Mouse (Mus musculus) MEL (cell line): ENCODE results near the gene Atp6v1g2. TPM values are rescaled to one million over a fixed set of nuclear protein-coding genes. Genes with fewer than 3 reads are reported as not detected.
A peak's percentile ranks its signal among the peaks of the same experiment; 100 is the strongest.

Experiments used
- DNase-seq: peaks from one replicate; pipeline ENCODE4 v3.0.0; 2011; ENCODE audit warnings: low read depth, low spot score
- H3K27ac ChIP-seq: 2 replicates; pipeline ENCODE4 v1.5.1; 2012; ENCODE audit warnings: low read depth, mild to moderate bottlenecking, control low read depth, low read length, moderate library complexity; ENCODE audit not compliant: control insufficient read depth
- H3K27me3 ChIP-seq, 2 experiments: fragments of 150-350 bp in 1 of 2; sonication (generic) in 1 of 2; 2 replicates each; pipeline ENCODE4 v1.6.1; 2012; ENCODE audit warnings: low read length in 2 of 2, mild to moderate bottlenecking in 2 of 2, improper control_type of control experiment in 1 of 2, moderate library complexity in 1 of 2; ENCODE audit not compliant: insufficient read depth in 2 of 2, control insufficient read depth in 1 of 2
- H3K36me3 ChIP-seq, 2 experiments: 2 replicates each; pipeline ENCODE4 v1.6.1; 2012 to 2014; ENCODE audit warnings: low read length in 2 of 2, improper control_type of control experiment in 1 of 2, inconsistent platforms in 1 of 2, mild to moderate bottlenecking in 1 of 2; ENCODE audit not compliant: insufficient read depth in 2 of 2, control insufficient read depth in 1 of 2
- H3K4me1 ChIP-seq, 2 experiments: fragments of 150-350 bp in 1 of 2; sonication (generic) in 1 of 2; 2 replicates each; pipeline ENCODE4 v1.6.1; 2012; ENCODE audit warnings: low read length in 2 of 2, improper control_type of control experiment in 1 of 2, mild to moderate bottlenecking in 1 of 2; ENCODE audit not compliant: insufficient read depth in 2 of 2, control insufficient read depth in 1 of 2
- H3K4me3 ChIP-seq, 2 experiments: fragments of 150-350 bp in 1 of 2; sonication (generic) in 1 of 2; 2 replicates each; pipeline ENCODE4 v1.5.1; 2012; ENCODE audit warnings: low read depth in 2 of 2, low read length in 2 of 2, mild to moderate bottlenecking in 2 of 2, moderate library complexity in 2 of 2, control low read depth in 1 of 2, improper control_type of control experiment in 1 of 2; ENCODE audit not compliant: control insufficient read depth in 1 of 2, insufficient read depth in 1 of 2
- H3K79me2 ChIP-seq: 2 replicates; pipeline ENCODE4 v1.6.1; 2012; ENCODE audit warnings: mild to moderate bottlenecking, low read length, moderate library complexity; ENCODE audit not compliant: control insufficient read depth, poor library complexity, insufficient read depth
- H3K9ac ChIP-seq: 2 replicates; pipeline ENCODE4 v1.6.1; 2012; ENCODE audit warnings: low read depth, mild to moderate bottlenecking, control low read depth, low read length, moderate library complexity; ENCODE audit not compliant: control insufficient read depth, poor library complexity, severe bottlenecking
- H3K9me3 ChIP-seq: fragments of 150-350 bp; sonication (generic); replicated peaks from 2 replicates; pipeline ENCODE4 v1.6.1; 2012; ENCODE audit warnings: mild to moderate bottlenecking, low read length, improper control_type of control experiment, moderate library complexity; ENCODE audit not compliant: insufficient read depth
- BHLHE40 ChIP-seq: IDR thresholded peaks from 2 replicates; pipeline ENCODE4 v1.6.1; 2012; ENCODE audit warnings: low read depth, mild to moderate bottlenecking, inconsistent platforms, low read length, improper control_type of control experiment, borderline replicate concordance
- CTCF ChIP-seq, 3 experiments: IDR thresholded peaks in 2 of 3; conservative IDR thresholded peaks in 1 of 3; 2 replicates each; pipeline ENCODE4 v1.5.1; 2011 to 2012; ENCODE audit warnings: low read length in 3 of 3, low read depth in 2 of 3, mild to moderate bottlenecking in 2 of 3, improper control_type of control experiment in 1 of 3, inconsistent platforms in 1 of 3, mixed read lengths in 1 of 3, moderate library complexity in 1 of 3; ENCODE audit not compliant: control insufficient read depth in 1 of 3, insufficient read depth in 1 of 3, poor library complexity in 1 of 3, severe bottlenecking in 1 of 3
- E2F4 ChIP-seq: IDR thresholded peaks from 2 replicates; pipeline ENCODE4 v1.6.1; 2011; ENCODE audit warnings: low read depth, low read length, improper control_type of control experiment, borderline replicate concordance
- EP300 ChIP-seq, 2 experiments: IDR thresholded peaks; 2 replicates each; pipeline ENCODE4 v1.6.1; 2011; ENCODE audit warnings: improper control_type of control experiment in 2 of 2, low read length in 2 of 2, low read depth in 1 of 2, mild to moderate bottlenecking in 1 of 2
- HCFC1 ChIP-seq: IDR thresholded peaks from 2 replicates; pipeline ENCODE4 v1.6.1; 2012; ENCODE audit warnings: low read depth, mild to moderate bottlenecking, inconsistent platforms, low read length, improper control_type of control experiment, moderate library complexity
- KAT2A ChIP-seq: conservative IDR thresholded peaks from 2 replicates; pipeline ENCODE4 v1.6.1; 2012; ENCODE audit warnings: low read depth, low read length, improper control_type of control experiment, inconsistent platforms
- MAFK ChIP-seq: IDR thresholded peaks from 2 replicates; pipeline ENCODE4 v1.6.1; 2011; ENCODE audit warnings: low read depth, mild to moderate bottlenecking, low read length, improper control_type of control experiment, borderline replicate concordance
- MAX ChIP-seq: IDR thresholded peaks from 2 replicates; pipeline ENCODE4 v1.6.1; 2011; ENCODE audit warnings: low read length, improper control_type of control experiment
- MXI1 ChIP-seq: IDR thresholded peaks from 2 replicates; pipeline ENCODE4 v1.6.1; 2011; ENCODE audit warnings: mild to moderate bottlenecking, low read depth, low read length, improper control_type of control experiment
- MYB ChIP-seq: IDR thresholded peaks from 2 replicates; pipeline ENCODE4 v1.6.1; 2011; ENCODE audit warnings: mild to moderate bottlenecking, low read depth, low read length, improper control_type of control experiment
- POLR2A ChIP-seq, 2 experiments: IDR thresholded peaks; 2 replicates each; pipeline ENCODE4 v1.6.1; 2011 to 2012; ENCODE audit warnings: low read length in 2 of 2, mild to moderate bottlenecking in 2 of 2, control low read depth in 1 of 2, improper control_type of control experiment in 1 of 2, low read depth in 1 of 2, moderate library complexity in 1 of 2; ENCODE audit not compliant: control insufficient read depth in 1 of 2, insufficient read depth in 1 of 2, poor library complexity in 1 of 2
- RAD21 ChIP-seq: IDR thresholded peaks from 2 replicates; pipeline ENCODE4 v1.6.1; 2011; ENCODE audit warnings: mild to moderate bottlenecking, low read depth, low read length, improper control_type of control experiment
- TBP ChIP-seq: IDR thresholded peaks from 2 replicates; pipeline ENCODE4 v1.8.0; 2011; ENCODE audit warnings: low read depth, low read length, improper control_type of control experiment
- USF1 ChIP-seq: IDR thresholded peaks from 2 replicates; pipeline ENCODE4 v1.6.1; 2014; ENCODE audit warnings: low read depth, mild to moderate bottlenecking, inconsistent platforms, low read length, improper control_type of control experiment, moderate library complexity
- USF2 ChIP-seq, 2 experiments: IDR thresholded peaks; 2 replicates each; pipeline ENCODE4 v1.6.1; 2011 to 2012; ENCODE audit warnings: improper control_type of control experiment in 2 of 2, low read length in 2 of 2, borderline replicate concordance in 1 of 2, inconsistent platforms in 1 of 2, low read depth in 1 of 2, mild to moderate bottlenecking in 1 of 2; ENCODE audit not compliant: insufficient read depth in 1 of 2
- polyA plus RNA-seq, 2 experiments: library from polyadenylated mRNA; stranded (reverse) in 1 of 2; unstranded in 1 of 2; fragments of >175 nt in 1 of 2; fragments of >200 nt in 1 of 2; gene quantifications; 2 replicates each; pipeline versions ENCODE4 v1.2.1 to v1.2.4; 2012; ENCODE audit warnings: low replicate concordance in 2 of 2, low read depth in 1 of 2; ENCODE audit not compliant: insufficient read length in 2 of 2, insufficient read depth in 1 of 2, missing spikeins in 1 of 2
- total RNA-seq: library from RNA; depleted of rRNA; stranded (reverse); fragments of 300-350 nt; gene quantifications from 2 replicates; pipeline ENCODE4 v1.2.3, GENCODE M21; 2012

The Atp6v1g2 gene
- total and polyA plus RNA-seq, 3 experiments: 0.46 to 4.7 TPM; not detected in 1

- Histone ChIP-seq H3K4me1 (peaks cover 18 to 43% of the 10 kb centered on the region in 2 experiments), H3K9me3 (no peaks in the 10 kb centered on the region), H3K4me3 (no peak overlapping the region), H3K27ac (peak overlapping the region; percentile 81), H3K9ac (peak overlapping the region; percentile 38), H3K36me3 (peaks cover 0 to 37% of the 10 kb centered on the region in 2 experiments; a peak in 2 of 4 replicates), H3K79me2 (no peaks in the 10 kb centered on the region), H3K27me3 (no peaks in the 10 kb centered on the region)
- no peak for DNase-seq
- TF ChIP-seq E2F4 (no peak), MXI1 (no peak), TBP (no peak), RAD21 (no peak), EP300 (IDR thresholded peaks at IDR 0.05; ENCODE audit: low read depth in 1 of 2, low read length in 2 of 2) (no peak), POLR2A (IDR thresholded peaks at IDR 0.05; ENCODE audit: control insufficient read depth in 1 of 2, insufficient read depth in 1 of 2, low read depth in 1 of 2, low read length in 2 of 2, poor library complexity in 1 of 2) (no peak)
These were observed 46.1 kb upstream of the Atp6v1g2 start for GRCm38 (mm10) chr17:35187345-35187744.

GRCm38 (mm10) chr17:35187959-35188610, 45.4 kb upstream of the Atp6v1g2 start, which contains the start of gene Lst1:
Gene Lst1 (minus strand): TSS chr17:35188439.
- no peak within 1 kb of the TSS for H3K4me3 ChIP-seq
- peaks cover 18 to 47% of the 10 kb centered on the region in 2 experiments for H3K4me1 ChIP-seq
- H3K9ac ChIP-seq: peak within 1 kb of the TSS; percentile 53
- no peak for TF ChIP-seq KAT2A
- peak; percentile 93 for TF ChIP-seq USF1
- peak; percentile 46; the same call in 1 of the 2 replicates for TF ChIP-seq HCFC1
- peak; percentile 52; the same call in 1 of the 2 replicates for TF ChIP-seq MAX
- no peak for TF ChIP-seq MYB
- TF ChIP-seq CTCF (IDR thresholded peaks at IDR 0.05 in 2 of 3, conservative IDR thresholded peaks at IDR 0.05 in 1 of 3; ENCODE audit: control insufficient read depth in 1 of 3, insufficient read depth in 1 of 3, low read depth in 2 of 3, low read length in 3 of 3, poor library complexity in 1 of 3, severe bottlenecking in 1 of 3): no peak
- TF ChIP-seq MAFK: no peak
- TF ChIP-seq BHLHE40: peak; percentile 84; the same call in 1 of the 2 replicates
- TF ChIP-seq USF2 (IDR thresholded peaks at IDR 0.05; ENCODE audit: borderline replicate concordance in 1 of 2, insufficient read depth in 1 of 2, low read depth in 1 of 2, low read length in 2 of 2): peak in 1 of 2 experiments; percentile 71; a peak in 2 of 4 replicates
- no peaks in the 10 kb centered on the region for H3K27me3 ChIP-seq
- H3K27ac ChIP-seq: peak within 1 kb of the TSS; percentile 89
- no peaks in the 10 kb centered on the region for H3K9me3 ChIP-seq
- peaks cover 0 to 37% of the 10 kb centered on the region in 2 experiments; a peak in 2 of 4 replicates for H3K36me3 ChIP-seq
- DNase-seq: peak; percentile 60
- H3K79me2 ChIP-seq: no peaks in the 10 kb centered on the region
